Mouse (Mus musculus) embryo, embryonic 10 days (tissue): ENCODE data around the gene Mpl.

Source experiments
- DNase-seq: peaks from one replicate; pipeline ENCODE4 v3.0.0-alpha.2; 2015; ENCODE audit warnings: low spot score

The Mpl gene

DNA sequence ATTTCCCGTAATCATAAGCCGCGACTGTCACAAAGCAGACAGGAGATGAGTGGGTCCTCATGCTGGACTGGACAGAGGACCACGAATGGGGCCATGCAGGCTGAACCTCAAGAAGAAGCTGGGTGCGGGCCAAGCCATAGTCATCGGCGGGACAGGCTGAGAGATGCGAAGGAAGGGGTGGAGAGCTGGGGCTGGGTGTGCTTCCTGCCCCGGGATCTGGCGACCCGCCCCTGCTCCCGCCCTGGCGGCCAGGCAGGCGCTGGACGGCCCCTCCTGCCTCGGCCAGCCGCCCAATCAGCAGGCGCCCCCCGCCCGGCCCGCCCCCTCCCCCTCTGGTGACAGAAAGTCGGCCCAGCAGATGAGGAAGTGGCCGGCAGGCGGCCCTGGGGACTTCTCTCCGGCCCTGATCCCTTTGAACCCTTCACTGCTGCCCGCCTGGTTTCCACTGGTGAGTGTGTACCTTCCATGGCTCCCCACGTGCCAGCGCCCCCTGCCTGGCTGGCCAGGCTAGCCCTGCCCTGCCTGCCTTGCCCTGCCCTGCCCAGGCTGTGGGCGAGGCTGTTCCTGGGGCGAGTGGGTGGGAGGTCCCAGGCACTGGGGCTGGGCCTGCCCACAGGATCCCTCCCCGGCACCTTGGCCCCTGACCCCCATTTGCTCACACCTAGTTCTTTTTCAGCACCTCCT lies 29.4 kb downstream of the Mpl start, which contains the start of gene Elovl1:
Gene Elovl1 (plus strand): TSS at position 326 of the 684 bp plus-strand sequence.
- DNase-seq, result peak; percentile 90

DNA sequence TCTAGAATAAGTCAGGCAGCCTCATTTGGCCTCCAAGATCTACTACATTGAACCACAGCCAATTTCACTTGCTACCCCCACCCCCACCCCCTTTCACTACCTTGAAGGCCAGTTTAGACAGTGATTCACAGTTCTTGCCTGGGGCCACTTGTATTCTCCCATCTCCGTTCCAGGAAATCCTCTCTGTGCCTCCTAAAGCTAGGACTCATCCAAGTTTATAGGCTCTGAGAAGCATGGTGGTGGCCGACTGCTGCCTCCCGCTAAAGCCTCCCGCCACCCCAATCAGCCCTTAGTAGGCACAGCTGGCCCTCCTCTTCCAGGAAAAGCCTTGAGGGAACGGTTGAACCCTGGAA lies 29.9 kb downstream of the Mpl start:
- no peak for DNase-seq

DNA sequence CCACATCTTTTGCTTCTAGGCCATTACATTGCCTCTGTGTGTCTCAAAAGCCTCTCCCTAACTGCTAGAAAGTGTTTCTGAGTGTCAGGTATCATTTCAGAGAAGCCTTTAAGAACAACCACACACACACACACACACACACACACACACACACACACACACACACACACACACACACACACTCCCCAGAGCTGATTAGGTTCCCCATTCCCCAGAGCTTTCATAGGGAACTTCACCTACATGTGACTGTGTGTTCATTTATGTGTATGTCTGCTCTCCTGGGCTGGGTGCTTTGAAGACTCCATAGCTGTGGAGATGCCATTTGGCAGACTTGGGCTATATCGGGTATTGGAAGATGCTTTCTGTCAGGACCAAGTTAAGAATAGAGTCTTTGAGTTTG lies 31.9 kb downstream of the Mpl start:
- DNase-seq, result no peak

DNA sequence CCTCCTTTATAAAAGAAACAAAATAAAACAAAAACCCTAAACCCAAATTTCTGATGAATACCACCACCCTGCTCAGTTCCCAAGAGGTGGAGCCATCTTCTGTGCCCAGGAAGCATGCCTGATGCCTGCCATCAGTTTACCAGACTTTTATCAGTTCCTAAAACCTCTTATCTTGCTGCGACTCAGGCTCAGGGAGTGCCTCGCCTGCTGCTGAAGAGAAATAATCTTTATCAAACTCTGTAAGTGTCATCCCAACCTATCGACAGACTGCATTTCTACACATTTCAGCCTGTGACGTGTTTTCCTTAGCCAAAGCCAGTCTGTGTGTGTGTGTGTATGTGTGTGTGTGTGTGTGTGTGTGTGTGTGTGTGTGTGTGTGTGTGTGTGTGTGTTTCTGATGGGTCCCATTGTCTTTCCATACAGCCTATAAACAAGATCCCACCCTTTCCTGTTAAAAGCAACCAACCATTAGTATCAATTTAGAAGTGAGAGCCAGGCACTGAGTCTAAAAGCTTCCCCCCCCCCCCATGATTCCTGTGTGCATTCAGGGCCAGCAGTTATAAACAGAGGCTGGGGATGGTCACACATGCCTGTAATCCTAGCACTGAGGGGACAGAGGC lies 32.7 kb downstream of the Mpl start:
- DNase-seq, result no peak

DNA sequence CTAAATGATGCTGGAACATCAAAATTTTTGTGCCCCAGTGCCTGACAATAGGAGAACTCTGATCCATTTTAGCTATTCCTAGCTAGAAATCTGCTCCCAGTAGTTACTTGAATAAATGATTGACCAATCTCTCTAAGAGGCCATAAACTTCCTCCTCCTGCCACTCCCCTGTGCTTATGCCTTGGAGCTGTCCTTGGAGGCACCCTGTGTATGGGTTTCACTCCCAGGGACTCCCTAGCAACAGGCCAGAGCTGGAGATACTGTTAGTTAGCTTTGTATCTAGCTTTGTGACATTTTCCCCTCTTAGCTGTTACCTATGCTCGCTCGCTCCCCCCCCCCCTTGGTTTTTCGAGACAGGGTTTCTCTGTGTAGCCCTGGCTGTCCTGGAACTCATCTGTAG lies 35.9 kb downstream of the Mpl start:
- no peak for DNase-seq

DNA sequence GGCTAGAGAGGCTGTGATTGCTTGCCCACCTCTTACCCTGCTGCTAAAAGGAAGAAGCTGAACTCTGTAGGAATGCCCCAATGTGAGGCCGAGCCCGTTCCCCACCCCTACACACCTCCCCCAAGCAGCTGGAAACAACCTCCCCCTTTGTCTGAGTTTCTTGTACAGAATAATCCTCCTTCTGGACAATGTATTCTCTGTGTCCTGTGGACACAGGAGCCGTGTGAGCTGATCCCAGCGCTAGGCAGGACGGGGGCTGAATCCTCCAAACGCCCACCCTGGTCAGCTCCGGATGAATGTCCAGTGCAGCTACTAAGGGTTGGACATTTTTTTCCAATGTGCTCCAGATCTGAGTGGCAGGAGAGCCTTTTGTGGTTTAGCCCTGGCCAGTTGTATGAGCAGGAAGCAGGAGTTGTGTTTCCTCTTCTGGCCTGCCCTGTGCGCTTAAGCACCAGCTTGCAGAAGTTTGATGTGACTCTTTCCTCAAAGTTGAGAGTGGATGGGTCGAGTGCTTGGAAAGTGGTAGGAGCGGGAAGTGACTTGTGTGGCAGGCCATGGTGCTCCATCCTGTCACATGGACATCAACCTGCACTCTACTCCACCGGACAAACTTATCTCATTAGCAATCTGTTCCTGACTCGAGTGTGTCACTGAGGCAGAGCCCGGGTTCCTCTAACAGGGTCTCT lies 40.1 kb downstream of the Mpl start:
- no peak for DNase-seq

DNA sequence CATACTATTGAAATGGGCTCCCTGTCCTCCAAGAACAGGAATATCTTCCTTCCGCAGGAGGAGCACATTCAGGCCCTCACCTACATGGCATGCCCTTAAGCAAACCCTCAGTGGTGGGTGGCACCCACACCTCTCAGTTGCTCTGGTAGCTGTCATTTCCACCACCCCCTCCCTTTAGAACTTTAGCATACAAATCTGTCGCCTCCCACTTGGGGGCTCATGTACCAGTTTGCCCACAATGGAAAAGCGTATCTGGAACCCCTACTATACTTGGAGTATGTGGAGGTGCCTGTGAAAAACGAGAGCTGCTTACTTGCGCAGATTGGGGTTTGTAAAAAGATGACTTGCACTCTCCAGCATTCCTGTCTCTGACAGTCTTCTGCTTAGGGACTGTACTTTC lies 41.0 kb downstream of the Mpl start:
- no peak for DNase-seq

DNA sequence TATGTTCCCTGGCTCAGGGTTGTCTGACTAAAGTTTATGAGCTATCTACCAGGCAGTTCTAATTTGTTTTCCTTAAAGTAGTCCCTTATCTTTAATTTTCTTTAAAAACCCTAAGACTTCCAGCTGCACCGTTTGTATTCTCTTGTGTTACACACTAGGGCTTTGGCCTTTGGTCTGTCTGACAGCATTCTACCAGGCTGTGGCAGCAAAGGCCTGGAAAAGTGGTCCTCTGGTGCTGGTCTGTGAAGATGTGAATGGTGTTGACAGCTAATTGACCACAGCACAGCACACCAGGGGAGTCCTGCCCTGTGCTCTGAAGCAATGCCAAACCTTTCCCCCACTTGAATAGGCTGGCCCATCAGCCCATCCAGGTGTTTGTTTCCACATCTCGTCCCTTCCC lies 41.5 kb downstream of the Mpl start:
- DNase-seq, result no peak

DNA sequence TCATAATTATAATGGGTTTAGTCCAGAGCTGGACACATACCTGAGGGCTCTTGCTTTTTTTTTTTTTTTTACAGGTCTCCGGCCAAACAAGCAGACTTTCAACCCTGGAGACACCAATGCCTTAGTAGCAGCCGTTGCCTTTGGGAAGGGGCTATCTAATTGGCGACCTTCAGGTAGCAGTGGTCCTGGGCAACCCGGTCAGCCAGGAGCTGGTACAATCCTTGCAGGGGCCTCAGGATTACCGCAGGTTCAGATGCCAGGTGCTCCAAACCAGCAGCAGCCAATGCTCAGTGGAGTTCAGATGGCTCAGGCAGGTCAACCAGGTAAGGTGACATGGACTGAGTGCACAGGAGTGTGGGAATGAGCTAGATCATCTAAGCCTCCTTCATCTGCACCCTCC lies 43.8 kb downstream of the Mpl start:
- no peak for DNase-seq

DNA sequence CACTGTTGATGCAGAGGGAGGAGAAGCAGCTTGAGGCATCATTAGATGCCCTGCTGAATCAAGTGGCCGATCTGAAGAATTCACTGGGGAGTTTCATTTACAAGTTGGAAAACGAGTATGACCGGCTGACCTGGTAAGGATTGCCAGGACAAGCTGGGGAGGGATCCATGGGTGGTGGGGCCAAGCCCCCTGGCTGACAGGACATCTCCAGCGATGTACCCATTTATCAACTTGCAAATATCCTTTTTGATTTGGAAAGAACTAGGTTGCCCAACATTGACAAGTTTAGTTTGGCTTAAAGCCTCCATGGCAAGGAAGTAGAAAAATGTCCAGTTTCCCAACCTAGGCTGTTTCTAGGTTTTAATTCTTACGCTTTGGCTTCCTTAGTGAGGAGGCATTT lies 46.4 kb downstream of the Mpl start:
- no peak for DNase-seq

DNA sequence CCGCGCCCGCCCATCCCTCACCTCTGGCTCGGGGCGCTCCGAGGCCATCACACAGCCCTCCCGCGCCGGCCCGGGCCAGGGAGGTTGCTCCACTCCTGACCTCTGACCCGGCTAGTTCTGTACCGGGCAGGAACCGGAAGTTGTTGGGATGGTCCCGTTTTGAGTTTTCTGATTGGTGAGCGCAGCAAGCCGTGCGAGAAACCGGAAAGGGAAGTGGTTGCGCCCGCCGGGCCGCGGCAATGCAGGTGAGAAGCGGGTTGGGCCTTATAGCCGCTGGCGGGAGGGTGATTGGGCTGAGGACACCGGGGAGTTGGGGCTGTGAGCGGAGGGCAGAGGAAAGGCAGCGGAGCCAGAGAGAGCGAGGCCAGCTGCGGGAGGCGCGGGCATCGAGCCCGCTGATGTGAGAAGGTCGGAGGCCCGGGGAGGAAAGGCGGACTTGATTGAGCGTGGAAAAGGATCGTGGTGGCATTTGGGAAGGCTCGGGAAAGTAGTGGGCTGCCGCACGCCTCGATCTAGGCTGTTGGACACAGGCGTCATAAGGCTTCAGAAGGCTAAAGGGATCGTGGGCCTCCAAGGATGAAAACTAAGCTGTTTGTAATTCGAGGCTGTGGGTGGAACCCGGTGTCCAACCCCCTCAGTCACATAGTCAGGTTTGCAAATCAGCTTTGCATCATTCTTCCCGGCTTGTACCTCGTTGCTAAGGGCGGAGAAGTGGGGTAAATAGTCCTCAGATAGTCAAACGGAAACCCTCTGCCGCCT lies 48.0 kb downstream of the Mpl start, which contains the start of the genes Szt2 and Med8:
Gene Szt2 (minus strand): TSS at position 132 of the 759 bp plus-strand sequence.
Gene Med8 (plus strand): TSS at position 196 of the 759 bp plus-strand sequence.
- peak; percentile 98 for DNase-seq

DNA sequence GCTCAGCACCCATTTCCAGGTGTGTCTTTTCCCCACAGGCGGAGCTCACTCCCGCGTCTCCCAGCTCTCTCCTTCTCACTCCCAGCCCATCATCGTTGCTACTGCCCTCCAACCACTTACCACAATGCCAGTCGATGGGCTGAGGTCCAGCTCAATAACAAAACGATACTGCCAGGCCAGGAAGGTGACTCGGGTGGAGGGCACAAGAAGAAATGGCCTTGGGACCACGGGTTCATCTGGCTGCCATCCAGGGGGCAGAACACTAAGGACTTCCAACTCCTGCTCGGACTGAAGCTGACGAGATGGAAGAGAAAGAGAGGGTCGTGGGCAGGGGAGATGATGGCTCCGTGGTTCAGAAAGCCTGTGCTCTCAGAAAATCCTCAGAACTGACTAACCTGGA lies 54.6 kb downstream of the Mpl start:
- DNase-seq, result no peak

DNA sequence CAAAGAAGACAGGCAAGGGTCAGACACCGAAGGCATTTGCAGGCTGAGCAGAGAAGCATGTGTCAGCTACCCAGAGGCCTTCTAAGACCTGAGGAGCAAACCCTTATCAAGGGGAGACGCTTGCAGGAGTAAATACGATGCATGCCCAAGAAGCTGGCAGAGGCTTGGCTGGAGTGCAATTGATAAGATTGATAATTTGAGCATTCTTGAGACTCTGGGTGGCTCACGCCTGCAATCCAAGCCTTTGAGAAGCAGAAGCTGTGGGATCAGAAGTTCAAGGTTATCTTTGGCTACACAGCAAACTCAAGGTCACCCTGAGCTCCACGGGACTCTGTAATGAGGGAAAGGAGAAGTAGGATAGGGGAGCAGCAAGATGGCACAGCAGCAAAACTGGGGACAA lies 55.4 kb downstream of the Mpl start:
- no peak for DNase-seq

DNA sequence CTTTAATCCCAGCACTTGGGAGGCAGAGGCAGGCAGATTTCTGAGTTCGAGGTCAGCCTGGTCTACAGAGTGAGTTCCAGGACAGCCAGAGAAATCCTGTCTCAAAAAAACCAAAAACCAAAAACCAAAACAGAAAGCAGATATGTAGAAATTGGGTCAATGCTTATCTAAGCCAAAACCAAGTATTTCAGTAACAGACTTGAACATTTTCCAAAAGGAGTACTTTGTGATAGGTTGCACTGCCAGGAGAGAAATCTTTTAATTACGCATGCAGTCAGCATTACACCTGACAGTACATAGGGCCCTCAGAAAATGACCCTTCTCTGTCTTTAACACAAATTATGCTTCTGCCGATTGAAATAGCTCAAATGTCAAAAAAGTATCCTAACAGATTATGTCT lies 55.9 kb downstream of the Mpl start:
- DNase-seq, result no peak

DNA sequence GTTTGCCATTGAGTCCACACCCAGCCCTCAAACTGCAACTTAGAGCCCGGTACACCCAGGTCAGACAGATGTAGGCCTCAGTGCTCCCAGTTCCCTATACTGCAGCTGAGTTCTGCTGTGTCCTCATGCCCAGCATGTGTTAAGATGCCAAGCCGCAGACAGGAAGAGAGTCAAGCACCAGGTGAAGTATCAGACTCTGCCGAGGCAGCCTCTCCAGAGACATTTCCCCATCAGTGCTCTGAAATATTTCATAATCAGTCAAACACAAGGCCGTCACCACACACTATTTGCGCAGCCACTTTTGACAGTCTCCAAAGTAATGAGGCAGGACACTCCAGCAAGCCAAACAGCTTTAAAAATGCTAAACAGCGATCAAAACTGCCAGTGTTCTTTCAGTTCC lies 58.9 kb downstream of the Mpl start:
- no peak for DNase-seq

DNA sequence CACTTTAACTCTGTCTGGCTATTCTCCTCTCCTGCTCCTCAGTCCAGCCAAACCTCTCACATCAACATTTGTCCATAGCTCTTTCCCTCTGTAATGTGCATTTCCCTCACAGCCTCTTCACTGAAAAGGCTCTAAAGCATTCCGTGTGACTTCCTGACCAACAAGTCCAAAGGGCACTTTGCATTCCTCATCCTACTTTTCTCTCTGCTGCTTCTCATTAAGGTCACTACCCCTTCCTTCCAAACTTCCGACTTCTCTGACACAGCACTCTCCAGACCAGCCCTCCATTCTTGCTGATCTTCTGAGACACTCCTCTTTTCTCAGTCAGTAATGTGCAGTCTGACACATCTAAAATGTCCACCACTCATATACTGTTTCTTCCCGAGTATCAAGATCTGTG lies 60.9 kb downstream of the Mpl start:
- no peak for DNase-seq

DNA sequence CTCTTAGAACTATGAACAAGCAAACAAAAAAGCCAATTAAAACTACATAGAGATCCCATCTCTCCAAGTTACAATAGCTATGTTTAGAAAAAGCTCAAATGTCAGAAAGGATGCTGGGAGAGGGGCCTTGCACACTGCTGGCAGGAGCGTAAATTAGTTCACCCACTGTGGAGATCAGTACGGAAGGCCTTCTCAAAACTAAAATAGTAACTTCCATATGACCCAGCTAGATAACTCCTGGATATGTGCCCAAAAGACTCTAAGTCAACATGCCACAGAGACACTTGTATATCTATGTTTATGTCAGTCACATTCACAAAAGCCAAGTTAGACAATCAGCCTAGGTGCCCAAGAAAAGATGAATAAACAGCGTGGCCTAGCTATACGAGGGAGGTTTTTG lies 62.0 kb downstream of the Mpl start:
- no peak for DNase-seq

DNA sequence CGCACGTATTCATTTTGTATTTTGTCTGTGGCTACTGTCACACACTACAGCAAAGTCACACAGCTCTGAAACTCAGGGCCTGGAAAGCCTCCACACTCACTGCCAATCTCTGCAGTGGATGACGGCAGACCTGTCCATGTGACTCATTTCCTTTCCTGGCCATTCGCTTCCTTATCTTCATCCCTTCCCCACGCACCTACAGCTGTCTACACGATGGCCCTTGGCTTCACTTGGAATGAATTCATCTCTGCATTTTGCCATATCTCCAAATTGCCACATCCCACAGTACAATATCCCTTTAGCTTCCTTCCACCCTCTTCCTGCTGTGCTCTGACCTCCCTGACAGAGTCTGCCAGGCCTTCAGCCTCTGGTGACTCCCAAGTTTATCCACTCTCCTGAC lies 62.8 kb downstream of the Mpl start:
- DNase-seq, result no peak
